Mouse (Mus musculus): ENCODE results near the gene Gm14180.

- no peak for TF ChIP-seq POLR2A (IDR thresholded peaks at IDR 0.05; ENCODE audit: borderline replicate concordance, insufficient read depth, low read length)
- no peak for TF ChIP-seq CTCF (IDR thresholded peaks at IDR 0.05; ENCODE audit: borderline replicate concordance, insufficient read depth, low read depth, low read length)
These were observed 24.8 kb upstream of the Gm14180 start for GRCm38 (mm10) chr11:99758877-99759276.

Data from cerebellum, adult 2 months (tissue).